Mouse (Mus musculus): ENCODE results near the gene Casz1. TPM values are rescaled to one million over a fixed set of nuclear protein-coding genes. Genes with fewer than 3 reads are reported as not detected.

Casz1 gene
- total and polyA plus RNA-seq, 3 experiments: 21.2 to 47.0 (median 42.5) TPM

GRCm38 (mm10) chr4:148808839-148809238, 4.6 kb downstream of the Casz1 start:
- intact Hi-C loops (cut with DNase I): no loop called here
- WGBS: 51% methylated on average over 2 of the region's 2 CpGs
- Histone ChIP-seq H3K27ac (no peak overlapping the region), H3K4me1 (ENCODE audit: control insufficient read depth, insufficient read depth, low read length) (peaks cover 2% of the 10 kb centered on the region; the same call in 1 of the 2 replicates), H3K9ac (ENCODE audit: low read depth, low read length) (no peak overlapping the region), H3K79me2 (replicated peaks; ENCODE audit: control insufficient read depth, insufficient read depth, low read length) (peaks cover 3% of the 10 kb centered on the region), H3K36me3 (ENCODE audit: control insufficient read depth, insufficient read depth, low read length) (no peaks in the 10 kb centered on the region), H3K4me3 (no peak overlapping the region), H3K27me3 (ENCODE audit: control insufficient read depth, insufficient read depth, low read length) (no peaks in the 10 kb centered on the region)
- no peak for TF ChIP-seq EP300 (IDR thresholded peaks at IDR 0.05; ENCODE audit: insufficient read depth, low read depth, low read length)
- TF ChIP-seq CTCF (IDR thresholded peaks at IDR 0.05): no peak
- TF ChIP-seq POLR2A (IDR thresholded peaks at IDR 0.05; ENCODE audit: insufficient read depth, low read depth, low read length): no peak
- no peak for DNase-seq

DNA sequence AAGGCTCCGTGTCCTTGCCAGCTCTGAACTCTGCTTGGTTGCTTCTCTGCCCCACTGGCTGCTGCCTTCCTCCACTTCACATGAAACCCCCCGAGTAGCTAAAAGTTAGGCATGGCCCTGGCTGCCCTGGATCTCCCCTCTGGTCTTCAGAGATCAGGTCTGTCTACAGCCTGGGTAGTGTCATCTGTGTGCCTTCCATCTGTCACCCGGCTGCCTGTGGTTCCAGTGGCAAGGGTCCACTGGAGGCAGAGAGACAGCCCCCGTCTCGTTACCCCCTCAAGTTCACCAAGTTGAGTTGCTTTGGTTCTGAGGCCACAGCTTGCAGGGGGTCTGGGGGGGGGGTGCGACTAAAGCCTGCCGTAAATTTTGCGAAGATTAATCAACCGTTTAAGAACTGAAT, 6.5 kb downstream of the Casz1 start:
- no peak overlapping the region for H3K27ac ChIP-seq
- H3K4me3 ChIP-seq: no peak overlapping the region
- H3K9ac ChIP-seq (ENCODE audit: low read depth, low read length): no peak overlapping the region
- no peaks in the 10 kb centered on the region for H3K36me3 ChIP-seq (ENCODE audit: control insufficient read depth, insufficient read depth, low read length)
- H3K4me1 ChIP-seq (ENCODE audit: control insufficient read depth, insufficient read depth, low read length): peaks cover 2% of the 10 kb centered on the region; the same call in 1 of the 2 replicates
- intact Hi-C loops (cut with DNase I): no loop called here
- no peak for DNase-seq
- peaks cover 6% of the 10 kb centered on the region for H3K79me2 ChIP-seq (replicated peaks; ENCODE audit: control insufficient read depth, insufficient read depth, low read length)
- 77% methylated on average over 9 of the region's 9 CpGs for WGBS
- no peaks in the 10 kb centered on the region for H3K27me3 ChIP-seq (ENCODE audit: control insufficient read depth, insufficient read depth, low read length)
- TF ChIP-seq EP300 (IDR thresholded peaks at IDR 0.05; ENCODE audit: insufficient read depth, low read depth, low read length) (no peak), CTCF (IDR thresholded peaks at IDR 0.05) (no peak), POLR2A (IDR thresholded peaks at IDR 0.05; ENCODE audit: insufficient read depth, low read depth, low read length) (no peak)

DNA sequence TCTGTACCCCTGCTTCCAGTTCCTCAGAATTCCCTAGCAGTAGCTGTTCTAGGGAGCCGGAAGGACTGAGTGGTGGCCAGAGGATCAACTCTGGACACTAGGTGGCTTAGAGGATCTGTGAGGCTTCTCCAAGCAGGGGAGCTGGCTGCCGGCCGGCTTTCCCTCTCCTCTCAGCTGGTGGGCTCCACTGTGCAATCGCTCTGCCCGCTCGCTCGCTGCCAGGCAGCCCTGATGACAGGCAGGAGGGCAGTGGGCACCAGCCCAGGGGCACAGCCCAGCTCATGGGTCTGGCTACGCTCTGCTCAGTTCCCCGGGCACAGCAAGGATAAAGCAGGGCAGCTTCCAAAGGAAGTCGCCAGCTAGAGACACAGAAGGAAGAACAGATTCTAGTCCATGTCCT, 7.7 kb downstream of the Casz1 start:
- peaks cover 2% of the 10 kb centered on the region; the same call in 1 of the 2 replicates for H3K4me1 ChIP-seq (ENCODE audit: control insufficient read depth, insufficient read depth, low read length)
- intact Hi-C loops (cut with DNase I): loop anchor here (2.0 kb wide), 1 partner anchor 43 kb away; no protein-coding TSS in a partner anchor
- TF ChIP-seq POLR2A (IDR thresholded peaks at IDR 0.05; ENCODE audit: insufficient read depth, low read depth, low read length): no peak
- TF ChIP-seq EP300 (IDR thresholded peaks at IDR 0.05; ENCODE audit: insufficient read depth, low read depth, low read length): 0 out of 2 replicates have a peak, but pooled peaks have one; percentile 35
- TF ChIP-seq CTCF (IDR thresholded peaks at IDR 0.05): peak; percentile 82
- no peaks in the 10 kb centered on the region for H3K27me3 ChIP-seq (ENCODE audit: control insufficient read depth, insufficient read depth, low read length)
- peak overlapping the region; percentile 33; the same call in 1 of the 2 replicates for H3K4me3 ChIP-seq
- peaks cover 6% of the 10 kb centered on the region for H3K79me2 ChIP-seq (replicated peaks; ENCODE audit: control insufficient read depth, insufficient read depth, low read length)
- H3K27ac ChIP-seq: peak overlapping the region; percentile 42; the same call in 1 of the 2 replicates
- peak; percentile 76 to 78 for DNase-seq
- no peaks in the 10 kb centered on the region for H3K36me3 ChIP-seq (ENCODE audit: control insufficient read depth, insufficient read depth, low read length)
- 6% methylated on average over 10 of the region's 10 CpGs for whole genome bisulfite sequencing
- H3K9ac ChIP-seq (ENCODE audit: low read depth, low read length): peak overlapping the region; percentile 61

- H3K79me2 ChIP-seq (replicated peaks; ENCODE audit: control insufficient read depth, insufficient read depth, low read length): peaks cover 6% of the 10 kb centered on the region
- H3K36me3 ChIP-seq (ENCODE audit: control insufficient read depth, insufficient read depth, low read length): no peaks in the 10 kb centered on the region
- intact Hi-C loops (cut with DNase I): loop anchor here (2.0 kb wide), 1 partner anchor 42 kb away; no protein-coding TSS in a partner anchor
- H3K9ac ChIP-seq (ENCODE audit: low read depth, low read length): no peak overlapping the region
- H3K4me3 ChIP-seq: no peak overlapping the region
- H3K4me1 ChIP-seq (ENCODE audit: control insufficient read depth, insufficient read depth, low read length): peaks cover 2% of the 10 kb centered on the region; the same call in 1 of the 2 replicates
- DNase-seq: no peak
- no peak overlapping the region for H3K27ac ChIP-seq
- no peaks in the 10 kb centered on the region for H3K27me3 ChIP-seq (ENCODE audit: control insufficient read depth, insufficient read depth, low read length)
- 61% methylated on average over 6 of the region's 6 CpGs for WGBS
- TF ChIP-seq POLR2A (IDR thresholded peaks at IDR 0.05; ENCODE audit: insufficient read depth, low read depth, low read length) (no peak), CTCF (IDR thresholded peaks at IDR 0.05) (no peak), EP300 (IDR thresholded peaks at IDR 0.05; ENCODE audit: insufficient read depth, low read depth, low read length) (no peak)
Measured at GRCm38 (mm10) chr4:148813247-148813646, 9.0 kb downstream of the Casz1 start.

- Histone ChIP-seq H3K9ac (ENCODE audit: low read depth, low read length) (no peak overlapping the region), H3K36me3 (ENCODE audit: control insufficient read depth, insufficient read depth, low read length) (no peaks in the 10 kb centered on the region), H3K4me1 (ENCODE audit: control insufficient read depth, insufficient read depth, low read length) (peaks cover 3% of the 10 kb centered on the region), H3K27ac (no peak overlapping the region), H3K4me3 (no peak overlapping the region), H3K27me3 (ENCODE audit: control insufficient read depth, insufficient read depth, low read length) (no peaks in the 10 kb centered on the region), H3K79me2 (replicated peaks; ENCODE audit: control insufficient read depth, insufficient read depth, low read length) (peaks cover 7% of the 10 kb centered on the region; the same call in 1 of the 2 replicates)
- intact Hi-C loops (cut with DNase I): no loop called here
- TF ChIP-seq POLR2A (IDR thresholded peaks at IDR 0.05; ENCODE audit: insufficient read depth, low read depth, low read length) (no peak), CTCF (IDR thresholded peaks at IDR 0.05) (no peak), EP300 (IDR thresholded peaks at IDR 0.05; ENCODE audit: insufficient read depth, low read depth, low read length) (no peak)
- no peak for DNase-seq
- WGBS: 35% methylated on average over 14 of the region's 14 CpGs
Measured at GRCm38 (mm10) chr4:148816556-148816955, 12.3 kb downstream of the Casz1 start.

DNA sequence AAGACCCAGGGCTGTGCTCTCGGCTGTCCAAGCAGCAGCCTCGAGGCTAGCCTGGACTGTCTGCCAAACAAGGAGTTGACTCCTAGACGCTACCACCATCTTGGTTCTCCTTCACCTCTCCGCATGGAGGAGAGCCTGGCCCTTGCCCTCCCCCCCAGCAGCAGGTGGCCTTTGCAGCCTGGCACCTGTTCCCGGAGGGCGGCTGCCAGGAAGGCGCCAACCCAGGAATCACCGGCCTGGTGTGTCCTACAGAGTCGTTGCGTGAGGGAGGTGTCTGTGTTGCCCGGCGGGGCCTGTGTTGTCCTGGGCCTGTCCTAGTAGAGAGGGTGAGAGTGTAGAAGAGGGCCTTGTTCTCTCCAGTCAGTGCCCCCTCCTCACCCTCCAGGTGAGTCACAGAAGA, 13.9 kb downstream of the Casz1 start:
- 71% methylated on average over 12 of the region's 12 CpGs for WGBS
- H3K9ac ChIP-seq (ENCODE audit: low read depth, low read length): no peak overlapping the region

More for the DNA sequence above, 13.9 kb downstream of the Casz1 start:
- Histone ChIP-seq H3K36me3 (ENCODE audit: control insufficient read depth, insufficient read depth, low read length) (no peaks in the 10 kb centered on the region), H3K27ac (no peak overlapping the region), H3K27me3 (ENCODE audit: control insufficient read depth, insufficient read depth, low read length) (no peaks in the 10 kb centered on the region), H3K79me2 (replicated peaks; ENCODE audit: control insufficient read depth, insufficient read depth, low read length) (peaks cover 4% of the 10 kb centered on the region; the same call in 1 of the 2 replicates), H3K4me3 (no peak overlapping the region), H3K4me1 (ENCODE audit: control insufficient read depth, insufficient read depth, low read length) (peaks cover 2% of the 10 kb centered on the region)
- TF ChIP-seq POLR2A (IDR thresholded peaks at IDR 0.05; ENCODE audit: insufficient read depth, low read depth, low read length) (no peak), EP300 (IDR thresholded peaks at IDR 0.05; ENCODE audit: insufficient read depth, low read depth, low read length) (no peak), CTCF (IDR thresholded peaks at IDR 0.05) (no peak)
- peak in 1 of 2 experiments; percentile 40 for DNase-seq
- intact Hi-C loops (cut with DNase I): no loop called here

Data from heart, adult 2 months (tissue).